Mouse (Mus musculus): ENCODE data around the gene Fubp1.

Fubp1 gene

GRCm38 (mm10) chr3:152209967-152210634, at the start of gene Fubp1, which contains the start of gene Dnajb4:
TSS of gene Fubp1 (plus strand) at chr3:152210422.
TSS of gene Dnajb4 (minus strand) at chr3:152210302.
- DNase-seq (ENCODE audit: low read depth, low spot score): peak; percentile 97

- DNase-seq (ENCODE audit: low read depth, low spot score): no peak
Measured at GRCm38 (mm10) chr3:152160607-152161006, 49.6 kb upstream of the Fubp1 start.

- DNase-seq (ENCODE audit: low read depth, low spot score): no peak
Measured at GRCm38 (mm10) chr3:152163320-152163719, 46.9 kb upstream of the Fubp1 start.

GRCm38 (mm10) chr3:152165014-152165350, 45.2 kb upstream of the Fubp1 start:
- no peak for DNase-seq (ENCODE audit: low read depth, low spot score)

- no peak for DNase-seq (ENCODE audit: low read depth, low spot score)
Measured at GRCm38 (mm10) chr3:152165351-152166098, 44.7 kb upstream of the Fubp1 start.

GRCm38 (mm10) chr3:152166099-152166423, 44.2 kb upstream of the Fubp1 start, which contains the start of gene Gipc2:
TSS of gene Gipc2 (minus strand) at chr3:152166230.
- no peak for DNase-seq (ENCODE audit: low read depth, low spot score)

GRCm38 (mm10) chr3:152166699-152167451, 43.3 kb upstream of the Fubp1 start:
- no peak for DNase-seq (ENCODE audit: low read depth, low spot score)

GRCm38 (mm10) chr3:152168007-152168406, 42.2 kb upstream of the Fubp1 start:
- DNase-seq (ENCODE audit: low read depth, low spot score): no peak

- no peak for DNase-seq (ENCODE audit: low read depth, low spot score)
Measured at GRCm38 (mm10) chr3:152170407-152170806, 39.8 kb upstream of the Fubp1 start.

GRCm38 (mm10) chr3:152171236-152171635, 39.0 kb upstream of the Fubp1 start:
- no peak for DNase-seq (ENCODE audit: low read depth, low spot score)

GRCm38 (mm10) chr3:152171862-152172261, 38.4 kb upstream of the Fubp1 start:
- DNase-seq (ENCODE audit: low read depth, low spot score): no peak

GRCm38 (mm10) chr3:152172322-152172935, 37.8 kb upstream of the Fubp1 start:
- no peak for DNase-seq (ENCODE audit: low read depth, low spot score)

GRCm38 (mm10) chr3:152178816-152179215, 31.4 kb upstream of the Fubp1 start:
- DNase-seq (ENCODE audit: low read depth, low spot score): no peak

- no peak for DNase-seq (ENCODE audit: low read depth, low spot score)
Measured at GRCm38 (mm10) chr3:152179285-152179684, 30.9 kb upstream of the Fubp1 start.

- no peak for DNase-seq (ENCODE audit: low read depth, low spot score)
Measured at GRCm38 (mm10) chr3:152180624-152181023, 29.6 kb upstream of the Fubp1 start.

- DNase-seq (ENCODE audit: low read depth, low spot score): no peak
Measured at GRCm38 (mm10) chr3:152183522-152183921, 26.7 kb upstream of the Fubp1 start.

- no peak for DNase-seq (ENCODE audit: low read depth, low spot score)
Measured at GRCm38 (mm10) chr3:152186106-152186505, 24.1 kb upstream of the Fubp1 start.

GRCm38 (mm10) chr3:152189306-152189705, 20.9 kb upstream of the Fubp1 start:
- DNase-seq (ENCODE audit: low read depth, low spot score): no peak

GRCm38 (mm10) chr3:152190679-152191477, 19.3 kb upstream of the Fubp1 start:
- DNase-seq (ENCODE audit: low read depth, low spot score): no peak

GRCm38 (mm10) chr3:152191791-152192237, 18.4 kb upstream of the Fubp1 start:
- no peak for DNase-seq (ENCODE audit: low read depth, low spot score)
